In the genomic region with DNA sequence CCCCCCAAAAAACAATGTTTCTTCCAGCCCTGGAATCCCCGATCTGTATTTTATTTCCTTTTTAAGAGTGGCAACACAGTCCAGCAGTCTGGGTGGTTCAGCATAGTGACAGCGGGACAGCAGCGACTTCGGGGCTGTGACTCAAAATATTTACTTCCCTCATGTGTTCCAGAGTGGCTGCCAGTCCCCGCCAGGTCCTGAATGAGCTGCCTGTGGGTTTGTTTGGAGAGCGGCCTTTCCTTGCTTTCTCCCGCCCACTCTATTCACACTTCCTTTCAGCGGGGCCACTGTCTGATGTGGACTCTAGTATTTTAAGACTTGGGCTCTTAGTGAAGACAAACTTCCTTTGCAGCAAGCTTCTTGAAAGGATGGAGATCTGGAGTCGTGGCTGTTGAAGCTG, we compare ENCODE assay signal across 10 mouse cellular contexts. TPM values are rescaled to one million over a fixed set of nuclear protein-coding genes. Genes with fewer than 3 reads are reported as not detected.
DNase-seq lines count a peak whose midpoint lies in the region; ATAC-seq lines count a peak whose summit lies in the region.
"Had no signal": no experiment of that assay in that cellular context is flagged by ENCODE, and none has a peak within 500 bp of the region (broad histone marks: within the 10 kb centered on the region; RNA-seq: fewer than 3 reads in every experiment).

No protein-coding gene starts in this region.

- peak; percentile 34 for DNase-seq in hindbrain, embryonic 14.5 days (ENCODE audit: low spot score)
- DNase-seq in hindbrain, embryonic 11.5 days (ENCODE audit: low spot score), result no peak
- peak; percentile 54 for DNase-seq in Muller cell, postnatal 12 days (ENCODE audit: inconsistent ontology term)
- DNase-seq in lung, postnatal 10 days, result peak; percentile 83
- DNase-seq in thymus, postnatal 14 days, result no peak
- DNase-seq in retina, embryonic 14.5 days (ENCODE audit: low spot score), result no peak

- no peak overlapping the region for H3K4me3 ChIP-seq in hindbrain, embryonic 14.5 days (replicated peaks; ENCODE audit: low read length)
- H3K4me3 ChIP-seq in hindbrain, embryonic 11.5 days (ENCODE audit: low read depth, low read length), result no peak overlapping the region
- H3K4me3 ChIP-seq in heart, embryonic 15.5 days, result no peak overlapping the region
- H3K4me3 ChIP-seq: embryonic facial prominence, embryonic 12.5 days had no signal

- H3K27me3 ChIP-seq in hindbrain, embryonic 14.5 days (ENCODE audit: control insufficient read depth, insufficient read depth, low read length), result no peaks in the 10 kb centered on the region
- H3K27me3 ChIP-seq in hindbrain, embryonic 11.5 days (ENCODE audit: control insufficient read depth, insufficient read depth, low read length), result no peaks in the 10 kb centered on the region
- H3K27me3 ChIP-seq in heart, embryonic 15.5 days, result no peaks in the 10 kb centered on the region; the same call in 1 of the 2 replicates
- H3K27me3 ChIP-seq: embryonic facial prominence, embryonic 12.5 days had no signal

- no peak overlapping the region for H3K9ac ChIP-seq in hindbrain, embryonic 14.5 days
- H3K9ac ChIP-seq in hindbrain, embryonic 11.5 days (ENCODE audit: low read depth, low read length), result no peak overlapping the region
- H3K9ac ChIP-seq in heart, embryonic 15.5 days, result no peak overlapping the region
- H3K9ac ChIP-seq: embryonic facial prominence, embryonic 12.5 days had no signal

- peak; percentile 60; the same call in 1 of the 2 replicates for ATAC-seq in hindbrain, embryonic 14.5 days (ENCODE audit: low FRiP score)
- no peak for ATAC-seq in hindbrain, embryonic 11.5 days (ENCODE audit: low FRiP score)
- 0 out of 2 replicates have a peak, but pooled peaks have one; percentile 48 for ATAC-seq in heart, embryonic 15.5 days (replicated peaks; ENCODE audit: insufficient number of reproducible peaks, insufficient read depth, low FRiP score, low read depth)
- ATAC-seq in cerebellum, adult (ENCODE audit: insufficient number of reproducible peaks, low FRiP score, low TSS enrichment), result no peak

- WGBS in hindbrain, embryonic 14.5 days, result 50% methylated on average over 9 of the region's 9 CpGs
- WGBS in hindbrain, embryonic 11.5 days, result 43% methylated on average over 9 of the region's 9 CpGs
- 43% methylated on average over 9 of the region's 9 CpGs for WGBS in heart, embryonic 15.5 days

- no peak overlapping the region for H3K4me2 ChIP-seq in hindbrain, embryonic 14.5 days (replicated peaks)
- no peak overlapping the region for H3K4me2 ChIP-seq in hindbrain, embryonic 11.5 days (replicated peaks; ENCODE audit: low read depth, low read length)
- no peak overlapping the region for H3K4me2 ChIP-seq in heart, embryonic 15.5 days
- H3K4me2 ChIP-seq: embryonic facial prominence, embryonic 12.5 days had no signal

- no peaks in the 10 kb centered on the region for H3K4me1 ChIP-seq in hindbrain, embryonic 14.5 days (replicated peaks; ENCODE audit: control insufficient read depth, insufficient read depth, low read length)
- H3K4me1 ChIP-seq in hindbrain, embryonic 11.5 days (replicated peaks; ENCODE audit: control insufficient read depth, insufficient read depth, low read length), result no peaks in the 10 kb centered on the region
- H3K4me1 ChIP-seq in heart, embryonic 15.5 days (replicated peaks), result peaks cover 25% of the 10 kb centered on the region

- no peak overlapping the region for H3K27ac ChIP-seq in hindbrain, embryonic 14.5 days
- no peak overlapping the region for H3K27ac ChIP-seq in hindbrain, embryonic 11.5 days (ENCODE audit: low read depth, low read length)
- H3K27ac ChIP-seq in heart, embryonic 15.5 days, result no peak overlapping the region
- H3K27ac ChIP-seq: embryonic facial prominence, embryonic 12.5 days had no signal

- H3K36me3 ChIP-seq in hindbrain, embryonic 14.5 days (replicated peaks; ENCODE audit: control insufficient read depth, insufficient read depth), result no peaks in the 10 kb centered on the region; the same call in 1 of the 2 replicates
- H3K36me3 ChIP-seq in hindbrain, embryonic 11.5 days (ENCODE audit: control insufficient read depth, insufficient read depth, low read length), result no peaks in the 10 kb centered on the region
- peaks cover 2% of the 10 kb centered on the region; the same call in 1 of the 2 replicates for H3K36me3 ChIP-seq in heart, embryonic 15.5 days

- no peaks in the 10 kb centered on the region for H3K9me3 ChIP-seq in hindbrain, embryonic 14.5 days (ENCODE audit: control insufficient read depth, low read length)
- H3K9me3 ChIP-seq in hindbrain, embryonic 11.5 days (ENCODE audit: control insufficient read depth, low read length), result no peaks in the 10 kb centered on the region
- no peaks in the 10 kb centered on the region for H3K9me3 ChIP-seq in heart, embryonic 15.5 days (replicated peaks)
- H3K9me3 ChIP-seq: embryonic facial prominence, embryonic 12.5 days; G1E had no signal

RNA-seq across cellular contexts. Expression of gene Itgav, which starts 18.0 kb away (rescaled TPM):
- 35.3 and 36.7 TPM in 2 replicates for polyA plus RNA-seq in hindbrain, embryonic 14.5 days (2014; fragmentation: Nextera tagmentation; extraction: Ambion mirVana)
- 40.3 and 42.8 TPM in 2 replicates for polyA plus RNA-seq in hindbrain, embryonic 11.5 days (2014; fragmentation: Nextera tagmentation; extraction: Ambion mirVana)
- polyA plus RNA-seq in heart, embryonic 15.5 days (2015; fragmentation: Nextera tagmentation; extraction: Ambion mirVana), result 54.0 and 58.7 TPM in 2 replicates

Comparison
In these comparisons a context has a peak if more than half of its experiments do, and no peak if none do; other contexts are left out.
1. ATAC-seq: peak in hindbrain, embryonic 14.5 days (single experiment) and heart, embryonic 15.5 days (single experiment); none in hindbrain, embryonic 11.5 days (single experiment) and cerebellum, adult (single experiment).
2. DNase-seq: peak in hindbrain, embryonic 14.5 days (single experiment), Muller cell, postnatal 12 days (single experiment) and lung, postnatal 10 days (single experiment); none in hindbrain, embryonic 11.5 days (single experiment), thymus, postnatal 14 days (single experiment) and retina, embryonic 14.5 days (single experiment).